Mouse (Mus musculus) stomach, embryonic 16.5 days (tissue): ENCODE data around the gene Fcrlb. TPM values are rescaled to one million over a fixed set of nuclear protein-coding genes. Genes with fewer than 3 reads are reported as not detected.

ENCODE experiments used
- ATAC-seq: fragments of 200-750 bp; cut with Nextera tagmentation; 2 replicates; pipeline ENCODE4 v1.8.0; 2017; ENCODE audit warnings: moderate number of reproducible peaks, moderate TSS enrichment; ENCODE audit not compliant: insufficient read depth, low FRiP score
- H3K27ac ChIP-seq: fragments of 300-500 bp; sonication (generic); 2 replicates; pipeline ENCODE4 v1.5.1; 2014; ENCODE audit warnings: low read length
- H3K27me3 ChIP-seq: fragments of 300-500 bp; sonication (generic); 2 replicates; pipeline ENCODE4 v1.6.1; 2014; ENCODE audit warnings: low read length, control low read depth, mixed read lengths; ENCODE audit not compliant: control insufficient read depth, insufficient read depth
- H3K36me3 ChIP-seq: fragments of 300-500 bp; sonication (generic); 2 replicates; pipeline ENCODE4 v1.6.1; 2014; ENCODE audit warnings: low read length; ENCODE audit not compliant: control insufficient read depth, insufficient read depth
- H3K4me1 ChIP-seq: fragments of 300-500 bp; sonication (generic); 2 replicates; pipeline ENCODE4 v1.6.1; 2014; ENCODE audit warnings: low read length, control low read depth, mixed read lengths; ENCODE audit not compliant: control insufficient read depth, insufficient read depth
- H3K4me2 ChIP-seq: fragments of 300-500 bp; sonication (generic); 2 replicates; pipeline ENCODE4 v1.6.1; 2014; ENCODE audit warnings: low read depth, low read length, mixed read lengths
- H3K4me3 ChIP-seq: fragments of 300-500 bp; sonication (generic); replicated peaks from 2 replicates; pipeline ENCODE4 v1.5.1; 2014; ENCODE audit warnings: mild to moderate bottlenecking, low read length
- H3K9ac ChIP-seq: fragments of 300-500 bp; sonication (generic); 2 replicates; pipeline ENCODE4 v1.6.1; 2014; ENCODE audit warnings: low read length
- H3K9me3 ChIP-seq: fragments of 300-500 bp; sonication (generic); replicated peaks from 2 replicates; pipeline ENCODE4 v1.6.1; 2016; ENCODE audit warnings: low read length, control low read depth; ENCODE audit not compliant: control insufficient read depth
- WGBS: fragments of 180-500 bp; shearing (Covaris S2); extraction: QIAGEN DNeasy Blood & Tissue Kit; methylation state at CpG from one replicate; pipeline ENCODE4 v1.1.7; 2014; 5-methylcytosine and 5-hydroxymethylcytosine counted together
- polyA plus RNA-seq: library from polyadenylated mRNA; unstranded; fragments of >200 nt; fragmentation: Nextera tagmentation; extraction: Ambion mirVana; gene quantifications from 2 replicates; pipeline ENCODE4 v1.2.1, GENCODE M21; 2015

Fcrlb gene
- polyA plus RNA-seq, 1 experiment from 2014 or later = not detected

GRCm38 (mm10) chr1:170900799-170901467 is 11.8 kb downstream of the Fcrlb start:
- Histone ChIP-seq H3K4me2 (peak overlapping the region; percentile 38), H3K27me3 (no peaks in the 10 kb centered on the region), H3K9me3 (no peaks in the 10 kb centered on the region), H3K4me3 (no peak overlapping the region), H3K9ac (no peak overlapping the region), H3K36me3 (no peaks in the 10 kb centered on the region), H3K27ac (no peak overlapping the region), H3K4me1 (no peaks in the 10 kb centered on the region)
- no peak for ATAC-seq
- WGBS = 34% methylated on average over 10 of the region's 10 CpGs

- H3K9ac ChIP-seq = no peak overlapping the region
- no peaks in the 10 kb centered on the region for H3K36me3 ChIP-seq
- H3K27ac ChIP-seq = no peak overlapping the region
- H3K4me2 ChIP-seq = no peak overlapping the region
- no peaks in the 10 kb centered on the region for H3K9me3 ChIP-seq
- H3K27me3 ChIP-seq = no peaks in the 10 kb centered on the region
- H3K4me3 ChIP-seq = no peak overlapping the region
- no peaks in the 10 kb centered on the region for H3K4me1 ChIP-seq
- 43% methylated on average over 16 of the region's 16 CpGs for WGBS
- no peak for ATAC-seq
These were observed 14.2 kb downstream of the Fcrlb start for GRCm38 (mm10) chr1:170898413-170899075.

GRCm38 (mm10) chr1:170896651-170897281 is 16.0 kb downstream of the Fcrlb start:
- Histone ChIP-seq H3K9ac (no peak overlapping the region), H3K27ac (no peak overlapping the region), H3K27me3 (no peaks in the 10 kb centered on the region), H3K4me3 (no peak overlapping the region), H3K4me1 (no peaks in the 10 kb centered on the region), H3K4me2 (no peak overlapping the region), H3K36me3 (no peaks in the 10 kb centered on the region), H3K9me3 (no peaks in the 10 kb centered on the region)
- 76% methylated on average over 5 of the region's 5 CpGs for WGBS
- ATAC-seq = no peak

GRCm38 (mm10) chr1:170894603-170895602 is 17.8 kb downstream of the Fcrlb start:
- H3K27ac ChIP-seq = no peak overlapping the region
- no peaks in the 10 kb centered on the region for H3K27me3 ChIP-seq
- no peak for ATAC-seq
- H3K9me3 ChIP-seq = no peaks in the 10 kb centered on the region
- H3K36me3 ChIP-seq = no peaks in the 10 kb centered on the region
- no peak overlapping the region for H3K4me3 ChIP-seq
- WGBS = 61% methylated on average over 9 of the region's 9 CpGs
- H3K9ac ChIP-seq = no peak overlapping the region
- no peaks in the 10 kb centered on the region for H3K4me1 ChIP-seq
- H3K4me2 ChIP-seq = no peak overlapping the region

DNA sequence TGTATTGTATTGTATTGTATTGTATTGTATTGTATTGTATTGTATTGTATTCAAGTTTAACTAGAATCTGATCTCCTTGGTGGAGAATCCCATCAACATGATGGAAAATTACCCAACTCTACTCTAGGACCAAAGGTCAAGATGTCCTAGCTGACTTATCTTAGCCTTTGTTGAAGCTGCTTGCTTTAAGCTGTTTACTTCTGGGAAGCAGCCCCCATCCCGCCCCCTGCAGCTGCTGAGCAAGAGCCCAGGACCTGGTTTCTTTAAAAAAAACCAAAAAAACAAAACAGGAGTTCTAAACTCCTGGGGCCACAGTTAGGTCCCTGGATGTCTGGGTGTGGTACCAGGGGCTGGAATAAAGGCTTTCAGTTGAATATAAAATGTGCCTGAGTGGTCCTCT is 20.5 kb downstream of the Fcrlb start:
- H3K4me3 ChIP-seq = no peak overlapping the region
- WGBS = 50% methylated on average over 1 of the region's 1 CpGs

DNA sequence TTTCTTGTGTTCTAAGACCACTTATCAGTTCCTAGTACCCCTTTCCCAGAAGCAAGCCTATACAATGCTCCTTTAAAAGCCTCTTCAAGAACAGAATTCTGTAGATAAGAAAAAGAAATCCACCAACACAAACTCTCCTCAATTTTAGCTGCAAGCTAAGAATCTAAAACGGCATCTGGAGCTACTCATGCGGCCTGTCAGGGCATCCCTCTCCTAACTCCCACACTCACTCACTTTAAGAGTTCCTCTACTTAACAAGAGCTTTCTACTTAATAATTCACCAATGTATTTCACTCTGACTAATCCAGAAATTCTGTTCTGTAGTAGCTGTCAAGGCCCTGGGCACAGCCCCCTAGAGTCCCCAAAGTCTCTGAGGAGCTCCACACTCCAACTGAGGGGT is 21.1 kb downstream of the Fcrlb start:
- Histone ChIP-seq H3K27me3 (no peaks in the 10 kb centered on the region), H3K4me3 (no peak overlapping the region), H3K36me3 (no peaks in the 10 kb centered on the region), H3K27ac (no peak overlapping the region), H3K4me2 (no peak overlapping the region), H3K9me3 (no peaks in the 10 kb centered on the region), H3K4me1 (no peaks in the 10 kb centered on the region), H3K9ac (no peak overlapping the region)
- no peak for ATAC-seq
- WGBS = 45% methylated on average over 2 of the region's 2 CpGs

More for the DNA sequence above, 20.5 kb downstream of the Fcrlb start:
- no peak for ATAC-seq
- Histone ChIP-seq H3K9me3 (no peaks in the 10 kb centered on the region), H3K27ac (no peak overlapping the region), H3K9ac (no peak overlapping the region), H3K4me2 (no peak overlapping the region), H3K4me1 (no peaks in the 10 kb centered on the region), H3K27me3 (no peaks in the 10 kb centered on the region), H3K36me3 (no peaks in the 10 kb centered on the region)

DNA sequence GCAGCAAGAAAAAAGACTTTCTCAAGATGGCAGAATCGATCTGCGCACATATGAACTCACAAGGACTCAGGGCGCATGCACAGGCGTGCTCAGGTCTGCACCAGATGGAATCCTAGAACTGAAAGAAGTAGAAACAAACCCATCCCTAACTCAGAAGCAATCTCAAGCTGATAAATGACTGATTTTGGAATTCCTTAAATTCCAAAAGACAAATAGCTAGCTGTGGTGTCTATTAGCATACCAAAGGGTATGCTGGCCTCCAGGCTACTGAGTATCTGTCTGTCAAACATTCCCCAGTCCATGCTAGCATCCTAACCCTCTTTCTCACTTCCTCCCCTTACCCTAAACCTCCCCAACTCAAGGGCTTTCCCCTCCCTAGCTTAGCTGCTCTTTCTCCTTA is 23.4 kb downstream of the Fcrlb start:
- no peak overlapping the region for H3K27ac ChIP-seq
- no peaks in the 10 kb centered on the region for H3K27me3 ChIP-seq
- no peak for ATAC-seq
- H3K4me2 ChIP-seq = no peak overlapping the region
- H3K9me3 ChIP-seq = no peaks in the 10 kb centered on the region
- no peak overlapping the region for H3K4me3 ChIP-seq
- 82% methylated on average over 4 of the region's 4 CpGs for WGBS
- no peaks in the 10 kb centered on the region for H3K36me3 ChIP-seq
- H3K9ac ChIP-seq = no peak overlapping the region
- H3K4me1 ChIP-seq = peaks cover 4% of the 10 kb centered on the region; the same call in 1 of the 2 replicates

DNA sequence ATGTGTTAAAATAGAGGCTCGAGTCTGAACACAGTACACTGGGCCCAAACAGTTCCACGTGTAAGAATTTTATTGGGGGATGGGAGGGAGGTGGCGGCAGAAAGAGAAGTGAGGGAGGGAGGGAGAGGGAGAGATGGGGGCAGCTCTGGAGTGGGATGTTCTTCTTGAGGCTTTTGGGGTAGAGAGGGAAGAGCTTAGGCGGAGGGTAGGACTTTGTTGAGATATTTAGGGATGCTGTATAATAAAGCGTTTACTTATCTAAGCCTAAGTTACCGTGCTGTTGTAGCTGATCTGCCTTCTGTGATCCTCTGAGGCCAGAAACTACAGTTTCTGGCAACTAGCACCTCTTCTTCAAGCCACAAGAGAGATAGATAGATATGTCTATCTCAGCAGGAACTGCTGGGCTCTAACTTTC is 26.7 kb downstream of the Fcrlb start:
- Histone ChIP-seq H3K4me3 (no peak overlapping the region), H3K27ac (no peak overlapping the region), H3K9me3 (no peaks in the 10 kb centered on the region), H3K4me2 (no peak overlapping the region), H3K4me1 (peaks cover 8% of the 10 kb centered on the region; the same call in 1 of the 2 replicates), H3K36me3 (no peaks in the 10 kb centered on the region), H3K27me3 (no peaks in the 10 kb centered on the region), H3K9ac (no peak overlapping the region)
- ATAC-seq = no peak
- 31% methylated on average over 6 of the region's 6 CpGs for WGBS
